Mouse (Mus musculus): Measurements from ENCODE around the gene Zfp82.

- TF ChIP-seq CTCF (conservative IDR thresholded peaks at IDR 0.05; ENCODE audit: low read length), result no peak
- no peak for TF ChIP-seq POU5F1 (IDR thresholded peaks at IDR 0.05; ENCODE audit: borderline replicate concordance, low read length)
Observed at GRCm38 (mm10) chr7:30060341-30060740, 12.4 kb downstream of the Zfp82 start.
